Mouse (Mus musculus) C2C12 (cell line): Measurements from ENCODE around the gene Nme8.

ENCODE experiments used
- CEBPB ChIP-seq: IDR thresholded peaks from one replicate; pipeline ENCODE4 v1.6.1; 2011; ENCODE audit warnings: low read depth, mild to moderate bottlenecking, control low read depth, moderate library complexity
- CTCF ChIP-seq: IDR thresholded peaks from one replicate; pipeline ENCODE4 v1.5.1; 2011; ENCODE audit not compliant: control insufficient read depth, insufficient read depth, insufficient read length
- MAX ChIP-seq: IDR thresholded peaks from one replicate; pipeline ENCODE4 v1.6.1; 2011; ENCODE audit warnings: mild to moderate bottlenecking, control low read depth
- USF1 ChIP-seq: IDR thresholded peaks from one replicate; pipeline ENCODE4 v1.6.1; 2011; ENCODE audit warnings: low read depth, mild to moderate bottlenecking, control low read depth, moderate library complexity

GRCm38 (mm10) chr13:19717201-19717600, 19.6 kb upstream of the Nme8 start:
- no peak for TF ChIP-seq CTCF
- no peak for TF ChIP-seq MAX
- no peak for TF ChIP-seq CEBPB
- no peak for TF ChIP-seq USF1
